Mouse (Mus musculus) left cerebral cortex, adult 18-20 months (tissue): ENCODE results near the gene Copg1. TPM values are rescaled to one million over a fixed set of nuclear protein-coding genes. Genes with fewer than 3 reads are reported as not detected.
A peak's percentile ranks its signal among the peaks of the same experiment; 100 is the strongest.

Experiments
- DNase-seq, 2 experiments: peaks; one replicate each; pipeline ENCODE4 v3.0.0; 2021 to 2022; ENCODE audit warnings: low spot score in 2 of 2, mixed read lengths in 1 of 2
- long read RNA-seq, 2 experiments: library from polyadenylated mRNA; stranded (forward); transcript quantifications; one replicate each; pipeline ENCODE4 v2.0.0; 2021
- total RNA-seq, 2 experiments: library from RNA; stranded (reverse); gene quantifications; 2 replicates each; pipeline ENCODE4 v1.2.3; 2021

Gene Copg1
- 100 to 1,000 TPM; 233 to 239 TPM for total RNA-seq
- long read RNA-seq, experiment 1, full-length matches to known transcripts = 308 of 382 reads
- long read RNA-seq, experiment 1, partial matches to known transcripts = 56 of 382 reads
- long read RNA-seq, experiment 1, other reads (novel, unspliced or antisense) = 18 of 382 reads
- long read RNA-seq, experiment 2, full-length matches to known transcripts = 162 of 227 reads
- long read RNA-seq, experiment 2, partial matches to known transcripts = 54 of 227 reads
- long read RNA-seq, experiment 2, other reads (novel, unspliced or antisense) = 11 of 227 reads

DNA sequence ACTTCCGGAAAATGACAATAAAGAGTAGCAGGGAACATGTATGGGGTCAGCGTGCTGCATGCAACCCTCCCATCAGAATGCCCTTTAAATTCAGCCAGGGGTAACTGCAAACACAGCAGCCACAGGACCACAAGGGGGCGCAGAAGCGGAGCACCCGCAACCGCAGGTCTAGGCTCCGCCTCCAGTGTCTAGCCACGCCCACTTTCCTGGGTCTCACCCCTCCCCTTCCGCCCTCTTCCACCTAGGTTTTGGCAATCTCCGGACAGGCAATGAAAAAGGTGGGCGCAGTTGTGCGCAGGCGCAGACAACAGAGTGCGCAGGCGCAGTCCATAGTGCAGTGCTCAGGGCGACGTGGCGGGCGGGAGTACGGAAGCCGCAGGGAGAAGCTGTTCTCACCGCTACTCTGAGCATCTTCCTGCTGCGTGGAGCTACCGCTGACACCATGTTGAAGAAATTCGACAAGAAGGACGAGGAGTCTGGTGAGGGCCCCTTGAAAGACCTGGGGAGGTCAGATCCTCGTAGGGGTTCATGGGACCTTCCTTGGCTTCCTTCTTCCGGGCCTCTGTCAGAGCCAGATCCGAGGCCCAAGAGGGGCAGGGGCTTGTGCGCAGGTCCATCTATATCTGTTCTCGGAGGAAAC lies at the start of gene Copg1:
Gene Copg1 (plus strand): TSS at position 221 of the 640 bp plus-strand sequence.
- peak; percentile 100 for DNase-seq

DNA sequence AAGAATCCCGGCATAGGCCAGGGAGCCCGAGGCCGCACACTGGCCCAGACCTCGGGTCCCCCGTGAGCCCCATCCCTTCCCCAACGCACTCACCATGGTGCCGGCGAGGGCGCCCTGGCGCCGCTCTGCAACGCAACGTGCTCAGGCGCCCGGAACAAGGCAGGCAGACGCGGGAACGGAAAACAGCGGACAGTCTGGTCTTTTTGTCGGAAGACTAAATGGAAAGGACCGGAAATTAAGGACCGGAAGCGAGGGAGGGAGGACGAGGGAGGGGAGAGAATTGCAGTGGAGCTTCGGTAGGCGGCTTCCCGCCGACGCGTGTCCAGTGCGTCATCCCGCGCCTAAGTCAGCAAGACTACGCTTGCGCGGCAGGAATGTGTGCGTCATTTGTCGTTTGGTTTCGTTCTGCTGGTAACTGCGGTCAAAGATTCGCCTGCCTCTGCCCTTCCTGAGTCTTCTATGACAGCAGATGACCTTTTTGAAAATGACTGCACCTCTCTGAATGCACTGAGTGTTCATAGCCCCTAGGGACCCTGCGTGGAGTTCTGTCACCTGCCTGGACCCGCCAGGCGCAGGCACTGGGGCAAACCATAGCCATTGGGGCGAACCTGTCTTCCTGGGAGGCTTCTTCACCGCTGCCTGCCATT lies 48.9 kb upstream of the Copg1 start, which contains the start of gene Isy1:
Gene Isy1 (minus strand): TSS at position 248 of the 647 bp plus-strand sequence.
- DNase-seq = peak; percentile 96 to 98

DNA sequence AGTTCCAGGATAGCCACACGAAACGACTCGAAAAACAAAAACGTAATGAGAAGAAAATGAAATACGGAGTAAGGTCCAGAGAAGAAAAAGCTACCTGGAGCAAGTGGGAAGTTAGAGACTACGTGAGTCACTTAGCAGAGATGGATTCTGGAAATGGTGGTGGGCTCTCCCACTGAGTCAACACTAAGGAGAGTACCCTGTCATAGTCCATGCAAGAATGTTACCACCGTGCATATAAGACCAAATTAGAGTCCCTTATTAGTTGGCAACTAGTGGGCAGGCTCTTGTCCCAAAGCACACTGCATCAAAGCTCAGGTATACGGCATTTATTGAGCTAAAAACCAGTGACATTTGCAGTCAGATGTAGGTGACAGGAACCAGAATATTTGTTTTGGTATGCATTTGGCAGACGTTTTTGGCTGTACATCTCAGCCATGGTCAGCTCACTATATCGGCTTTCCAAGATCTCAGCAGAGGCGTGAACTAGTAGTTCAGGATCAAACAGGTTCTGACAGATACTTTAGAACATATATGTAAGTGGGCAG lies 47.7 kb upstream of the Copg1 start:
- DNase-seq = no peak

DNA sequence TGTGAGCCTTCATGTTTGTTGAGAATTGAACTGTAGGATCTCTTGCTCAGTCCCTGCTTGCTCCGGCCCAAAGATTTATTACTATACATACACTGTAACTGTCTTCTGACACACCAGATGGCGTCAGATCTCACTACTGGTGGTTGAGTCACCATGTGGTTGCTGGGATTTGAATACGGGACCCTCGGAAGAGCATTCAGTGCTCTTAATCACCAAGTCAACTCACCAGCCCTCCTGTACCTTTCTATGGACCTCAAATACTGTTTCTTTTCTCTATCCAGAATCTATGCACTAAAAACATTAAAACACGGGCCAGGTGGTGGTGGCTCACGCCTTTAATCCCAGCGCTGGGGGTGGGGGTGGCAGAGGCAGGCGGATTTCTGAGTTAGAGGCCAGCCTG lies 46.0 kb upstream of the Copg1 start:
- no peak for DNase-seq

DNA sequence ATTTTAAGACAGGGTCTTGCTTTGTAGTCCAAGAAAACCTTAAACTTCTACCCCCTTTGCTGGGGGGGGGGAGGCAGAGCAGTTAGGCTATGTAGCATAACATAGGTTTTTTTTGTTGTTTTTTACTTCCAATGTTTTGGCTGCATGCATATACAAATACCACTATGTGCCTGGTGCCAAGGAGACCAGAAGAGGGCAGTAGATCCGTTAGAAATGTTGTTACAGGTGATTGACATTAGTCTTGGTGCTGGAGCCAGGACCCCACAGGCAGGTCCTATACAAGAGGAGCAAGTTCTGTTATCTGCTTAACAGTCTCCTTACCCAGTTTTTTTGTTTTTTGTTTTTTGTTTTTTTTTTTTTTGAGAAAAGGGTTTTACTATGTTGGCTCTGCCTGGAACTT lies 45.4 kb upstream of the Copg1 start:
- DNase-seq = no peak

DNA sequence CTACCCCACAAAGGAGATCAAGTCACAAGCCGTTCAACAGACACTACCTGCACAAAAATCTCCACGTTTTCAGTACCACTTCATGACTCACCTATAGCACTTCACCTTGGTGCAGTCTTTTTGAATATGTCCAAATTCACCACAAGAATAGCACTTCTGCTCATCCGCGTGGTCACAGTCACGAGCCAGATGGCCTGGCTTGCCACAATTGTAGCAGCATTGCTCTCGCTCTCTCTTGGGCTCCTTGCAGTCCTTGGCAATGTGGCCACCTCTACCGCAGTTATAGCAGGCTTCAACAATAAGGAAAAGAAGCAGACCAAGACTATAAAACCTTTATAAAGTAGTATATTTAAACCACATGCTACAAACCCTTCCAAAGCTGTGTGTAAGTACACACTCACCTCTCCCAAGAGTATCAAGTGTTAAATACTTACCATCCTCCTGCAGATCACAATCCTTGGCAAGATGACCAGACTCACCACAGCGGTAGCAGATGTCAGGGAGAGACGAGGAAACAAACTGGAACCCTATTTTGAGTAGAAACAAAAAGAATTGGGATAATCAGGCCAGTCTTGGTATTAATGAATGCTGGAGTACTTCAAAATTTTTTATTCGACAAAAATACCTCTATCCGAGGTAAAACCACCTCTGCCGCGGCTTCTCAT lies 42.5 kb upstream of the Copg1 start:
- no peak for DNase-seq

DNA sequence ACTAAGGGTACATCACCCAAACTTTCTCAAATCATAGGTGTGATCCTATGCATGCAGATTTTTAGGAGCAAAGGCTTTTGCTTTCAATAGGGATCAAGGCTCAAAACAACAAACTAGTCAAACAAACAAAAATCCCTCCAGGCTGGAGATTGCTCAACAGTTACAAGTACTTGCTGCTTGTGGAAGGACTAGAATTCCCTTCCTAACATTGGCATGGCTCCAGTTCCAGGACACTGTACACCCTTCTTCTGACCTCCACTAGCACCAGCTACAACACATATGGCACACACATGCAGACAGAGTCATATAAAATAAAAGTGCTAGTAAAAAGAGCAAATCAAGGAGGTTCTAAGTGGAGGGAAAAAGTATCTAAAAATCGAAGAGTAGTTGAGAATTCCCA lies 40.8 kb upstream of the Copg1 start:
- no peak for DNase-seq

DNA sequence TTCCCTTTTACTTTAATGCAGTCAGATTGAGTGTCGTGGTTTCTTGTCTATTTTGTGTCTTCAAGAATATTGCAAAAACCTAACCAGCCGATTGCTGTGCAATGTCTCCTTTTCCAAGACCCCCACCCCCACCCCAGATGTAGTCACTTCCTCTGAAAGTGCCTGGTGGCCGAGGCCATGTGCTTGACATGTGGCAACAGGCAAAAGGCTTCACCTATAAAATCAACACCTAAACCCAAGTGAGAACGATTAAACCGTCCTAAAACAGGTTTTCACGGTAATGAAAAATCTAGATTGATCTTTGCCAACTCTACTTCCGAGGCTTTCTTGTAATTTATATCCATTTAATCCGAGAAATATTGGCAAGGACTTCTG lies 37.8 kb upstream of the Copg1 start:
- no peak for DNase-seq

DNA sequence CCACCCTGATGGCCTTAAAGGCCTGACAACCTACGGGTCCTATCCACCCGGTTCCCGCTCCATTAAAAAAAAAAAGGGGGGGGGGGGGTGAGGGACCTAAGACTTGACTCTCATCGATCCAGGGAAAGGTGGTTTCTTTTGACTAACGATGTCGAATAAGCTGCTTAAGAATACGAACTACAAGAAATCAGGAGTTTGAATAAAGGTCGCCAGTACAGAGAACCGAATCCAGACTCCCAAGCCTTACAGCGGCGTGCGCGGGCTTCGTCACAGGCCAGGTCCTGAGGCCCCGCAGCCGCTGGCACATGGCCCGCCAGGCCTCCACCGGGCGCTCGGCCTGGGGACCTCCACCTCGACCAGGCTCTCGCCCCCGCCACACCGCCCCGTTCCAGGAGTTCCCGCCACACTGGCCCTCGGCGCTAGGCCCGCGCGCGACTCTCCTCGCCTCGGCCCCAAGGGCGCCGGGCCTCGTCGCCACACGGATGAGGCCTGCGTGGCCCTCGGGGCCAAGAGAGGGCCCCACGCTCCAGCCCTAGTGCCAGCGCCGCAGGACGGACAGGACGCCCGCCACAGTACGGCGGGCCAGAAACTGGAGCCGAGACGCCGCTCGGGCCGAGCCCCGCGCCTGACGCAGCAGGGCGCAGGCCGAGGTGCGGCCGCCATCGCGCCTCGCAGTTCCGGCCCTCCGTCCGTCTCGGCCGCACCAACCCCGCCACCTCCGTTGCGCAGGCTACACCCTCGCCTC lies 37.3 kb upstream of the Copg1 start:
- peak; percentile 20 to 40 for DNase-seq

DNA sequence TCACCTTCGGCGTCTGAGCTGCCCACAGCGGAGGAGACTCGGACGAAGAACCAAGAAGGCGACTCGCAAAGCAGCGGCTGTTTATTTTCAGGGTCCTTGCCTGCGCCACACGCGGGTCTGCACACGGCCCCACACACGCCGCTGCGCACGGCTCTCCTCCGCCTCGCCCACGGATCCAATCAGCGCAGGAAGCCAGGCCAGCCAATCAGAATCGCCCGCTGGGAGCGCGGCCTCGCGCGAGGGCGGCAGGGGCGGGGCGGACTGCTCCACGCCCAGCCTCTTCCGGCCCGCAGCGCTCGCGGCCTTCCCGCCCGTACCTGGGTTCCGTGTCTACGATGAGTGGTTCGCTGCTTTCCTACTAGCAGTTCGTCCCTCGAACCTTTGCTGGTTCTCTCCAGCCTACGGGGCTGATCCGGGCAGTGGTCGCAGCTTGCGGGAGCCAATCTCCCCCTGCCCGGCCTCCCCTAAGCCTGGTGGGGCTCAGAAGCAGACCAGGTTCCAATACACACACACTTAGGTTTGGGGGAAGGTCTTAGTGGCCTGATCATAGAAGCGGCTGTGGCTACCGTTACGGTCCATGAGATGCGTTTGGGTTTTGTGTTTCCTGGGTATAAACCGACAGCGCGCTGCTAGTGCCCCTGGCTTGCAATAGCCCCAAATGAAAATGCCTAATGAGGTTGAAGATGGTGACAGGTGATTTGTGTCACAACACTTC lies 36.6 kb upstream of the Copg1 start, which contains the start of gene Cnbp:
Gene Cnbp (minus strand): TSS at position 207 of the 715 bp plus-strand sequence.
- peak; percentile 96 to 98 for DNase-seq

DNA sequence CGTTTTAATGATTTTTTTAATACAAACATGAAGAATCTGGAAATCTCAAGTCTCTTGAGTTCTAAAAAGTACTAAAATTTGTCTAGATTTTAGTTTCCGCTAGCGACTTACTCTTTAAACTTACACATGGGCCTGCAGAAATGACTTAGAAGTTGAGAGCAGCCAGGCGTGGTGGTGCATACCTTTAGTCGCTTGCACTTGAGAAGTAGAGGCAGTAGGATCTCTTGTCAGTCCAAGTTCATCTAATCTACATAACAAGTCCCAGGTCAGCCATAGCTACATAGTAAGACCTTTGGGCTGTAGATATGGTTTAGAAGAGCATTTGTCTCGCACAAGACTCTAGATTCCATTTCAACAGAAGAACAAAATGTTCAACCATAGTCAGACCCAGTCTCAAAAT lies 35.7 kb upstream of the Copg1 start:
- DNase-seq = no peak

DNA sequence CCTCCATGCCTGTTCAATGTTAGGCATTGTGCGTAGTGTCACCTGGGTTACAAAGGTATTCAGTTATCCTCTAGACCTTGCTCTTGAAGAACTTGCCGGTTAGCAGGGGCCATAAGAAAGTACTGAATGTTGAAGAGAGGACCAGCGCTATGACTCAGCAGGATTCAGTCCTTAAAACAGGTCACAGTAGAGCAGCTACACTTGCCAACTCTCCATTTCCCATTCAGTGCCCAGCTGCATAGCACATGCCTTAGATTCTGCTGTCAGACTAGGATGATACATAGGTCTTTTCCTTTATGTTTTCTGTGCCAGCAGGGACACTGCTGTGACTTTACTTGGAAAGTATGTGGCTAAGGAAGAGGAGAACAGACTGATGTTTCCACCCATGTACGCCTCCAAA lies 34.2 kb upstream of the Copg1 start:
- DNase-seq = no peak

DNA sequence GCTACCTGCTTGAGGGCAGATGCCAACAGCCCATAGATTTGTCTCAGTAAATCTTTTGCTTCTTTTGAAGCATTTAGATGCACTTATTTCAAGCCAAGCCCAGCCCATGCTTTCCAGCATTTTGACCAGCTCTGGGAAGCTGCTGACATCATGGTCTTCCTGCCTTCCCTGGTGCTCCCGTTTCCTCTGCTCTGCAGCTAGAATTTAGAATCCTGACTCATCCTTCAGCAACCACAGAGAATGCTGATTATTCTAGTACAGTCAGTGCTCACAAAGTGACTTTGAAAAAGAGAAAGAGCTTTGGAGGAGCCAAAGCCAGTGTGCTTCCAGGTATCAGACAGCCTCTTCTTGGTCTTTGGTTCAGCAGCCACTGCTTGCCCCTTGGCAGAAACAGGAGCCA lies 30.5 kb upstream of the Copg1 start:
- DNase-seq = peak; percentile 19 to 28

DNA sequence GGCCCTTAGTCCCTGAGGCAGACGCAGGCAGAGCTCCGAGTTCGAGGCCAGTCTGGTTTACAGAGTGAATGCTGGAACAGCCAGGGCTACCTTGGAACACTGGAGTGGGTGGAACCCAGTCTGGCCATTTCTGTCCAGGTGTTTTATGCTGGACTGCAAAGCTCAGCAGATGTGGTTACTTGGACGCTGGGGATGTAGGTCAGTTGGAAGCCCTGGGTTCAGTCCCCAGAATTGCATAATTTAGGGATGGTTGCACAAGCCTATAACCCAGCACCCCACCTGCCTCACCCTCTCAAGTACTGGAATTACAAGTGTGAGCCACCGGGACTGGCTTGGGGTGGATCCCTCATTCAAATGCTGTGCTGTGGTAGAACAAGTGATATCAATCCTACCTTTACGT lies 21.4 kb upstream of the Copg1 start:
- DNase-seq = no peak

DNA sequence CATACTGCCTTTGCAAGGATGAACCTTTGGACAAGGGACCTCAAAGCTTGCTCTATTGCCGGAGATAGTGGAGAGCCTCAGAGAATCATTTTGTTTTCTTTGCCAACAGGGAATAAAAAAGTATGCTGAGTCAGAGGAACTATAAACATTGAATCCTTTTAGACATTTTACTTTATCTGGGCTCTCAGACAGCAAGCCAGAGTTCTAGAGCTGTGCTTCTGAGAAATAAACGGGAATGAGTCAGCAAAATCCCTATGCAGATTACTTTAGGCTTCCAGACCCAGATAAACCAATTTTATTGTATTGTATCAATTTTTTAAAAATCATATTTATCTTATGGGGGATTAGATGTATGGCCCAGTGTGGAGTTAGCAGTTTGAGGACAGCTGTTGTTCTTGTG lies 20.4 kb upstream of the Copg1 start:
- no peak for DNase-seq

DNA sequence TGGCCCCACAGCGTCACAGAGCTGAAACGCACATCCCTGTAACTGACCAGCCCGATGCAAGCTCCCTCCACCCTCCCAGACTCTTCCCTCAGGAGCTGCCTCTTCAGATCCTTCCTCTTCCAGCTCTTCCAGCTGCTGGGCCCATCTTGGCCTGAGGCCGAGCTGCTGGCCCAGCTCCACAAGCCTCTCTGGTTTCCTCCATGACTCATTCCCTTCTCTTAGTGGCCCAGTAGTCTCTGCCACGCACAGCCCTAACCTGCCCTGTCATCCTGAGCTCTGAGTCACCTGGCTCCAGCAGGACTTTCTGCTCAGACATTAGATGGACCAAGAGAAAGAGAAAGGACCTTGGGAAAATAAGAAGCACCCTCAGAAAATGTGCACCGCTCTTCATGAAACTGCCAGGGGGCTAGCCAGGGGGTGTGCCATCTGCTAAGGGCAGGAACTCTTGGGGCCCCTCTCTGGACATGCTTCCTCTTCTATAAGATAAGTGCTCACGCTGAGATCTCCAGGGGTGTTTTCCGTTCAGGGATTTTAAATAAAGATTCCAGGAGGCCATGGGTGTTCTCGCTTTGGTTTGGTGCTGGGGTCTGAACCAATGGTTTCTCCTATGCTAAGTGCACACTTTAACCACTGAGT lies 18.6 kb upstream of the Copg1 start:
- peak; percentile 44 to 51 for DNase-seq

DNA sequence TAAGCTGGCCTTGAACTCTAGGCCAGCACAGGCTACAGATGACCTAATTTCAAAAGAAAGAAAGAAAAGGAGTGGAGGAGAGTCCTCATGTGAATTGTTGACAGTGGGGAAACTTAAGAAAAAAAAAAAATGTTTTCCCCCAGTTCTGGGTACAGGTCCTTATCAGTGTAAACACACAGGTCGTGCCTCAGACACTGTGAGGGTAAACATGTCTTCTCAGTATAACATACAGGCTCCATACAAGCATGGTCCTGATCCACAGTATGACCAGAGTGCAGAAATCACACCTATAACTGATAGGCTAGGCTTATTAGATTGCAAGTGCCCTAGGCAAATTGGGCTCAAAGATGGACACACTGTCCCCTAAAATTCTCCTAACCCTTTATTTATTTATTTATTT lies 17.2 kb upstream of the Copg1 start:
- no peak for DNase-seq

DNA sequence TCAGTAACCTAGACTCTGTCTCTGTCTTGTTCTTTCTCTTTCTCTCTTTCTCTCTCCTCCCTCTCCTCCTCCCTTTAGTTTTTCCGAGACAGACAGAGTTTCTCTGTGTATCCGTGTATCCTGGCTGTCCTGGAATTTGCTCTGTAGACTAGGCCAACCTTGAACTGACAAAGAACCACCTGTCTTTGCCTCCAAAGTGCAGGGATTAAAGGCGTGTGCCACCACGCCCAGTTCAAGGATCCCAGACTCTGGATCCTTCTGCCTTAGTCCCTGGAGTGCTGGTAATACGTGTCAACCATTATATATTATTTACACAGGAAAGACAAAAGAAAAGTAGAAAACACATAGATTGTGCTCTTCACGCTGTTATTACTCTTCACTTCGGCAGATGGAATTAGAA lies 16.4 kb upstream of the Copg1 start:
- DNase-seq = no peak

DNA sequence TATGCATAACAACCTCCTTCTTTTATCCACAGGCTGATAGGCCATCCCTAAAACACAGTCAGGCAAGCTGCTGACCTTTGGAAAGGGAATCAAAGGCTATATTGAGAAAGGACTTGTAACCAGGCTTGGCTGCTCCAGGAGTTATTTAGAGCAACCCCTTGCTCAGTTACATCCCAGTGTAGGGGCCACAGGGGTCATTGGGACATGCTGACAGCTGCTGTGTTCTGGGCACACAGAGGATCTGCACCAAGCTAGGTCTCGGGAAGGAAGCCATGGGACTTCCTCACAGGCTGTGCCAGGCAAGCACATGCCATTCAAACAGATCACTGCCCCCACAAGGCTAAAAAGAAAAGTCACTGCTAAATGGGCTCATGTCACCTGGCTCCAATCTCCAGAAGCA lies 14.5 kb upstream of the Copg1 start:
- no peak for DNase-seq

DNA sequence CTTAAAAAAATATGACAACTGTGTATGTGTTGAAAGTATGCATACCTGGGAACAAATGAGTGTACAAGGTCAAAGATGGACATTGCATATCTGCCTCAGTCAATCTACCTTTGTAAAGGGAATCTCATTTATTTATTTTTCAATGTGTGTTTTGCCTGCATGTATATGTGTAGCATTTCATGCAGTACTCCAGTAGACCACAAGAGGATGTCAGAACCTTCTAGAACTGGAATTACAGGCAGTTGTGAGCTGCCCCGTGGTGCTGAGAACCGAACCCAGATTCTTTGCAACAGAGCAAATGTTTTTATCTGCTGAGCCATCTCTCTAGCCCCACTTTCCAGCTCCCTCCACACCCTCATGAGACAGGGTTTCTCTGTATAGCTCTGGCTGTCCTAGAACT lies 13.7 kb upstream of the Copg1 start:
- DNase-seq = no peak
